Mouse (Mus musculus): ENCODE results near the gene 0610030E20Rik. TPM values are rescaled to one million over a fixed set of nuclear protein-coding genes. Genes with fewer than 3 reads are reported as not detected.
A peak's percentile ranks its signal among the peaks of the same experiment; 100 is the strongest.

0610030E20Rik gene
- polyA plus RNA-seq, 1 experiment from 2014 or later: 27.2 TPM

DNA sequence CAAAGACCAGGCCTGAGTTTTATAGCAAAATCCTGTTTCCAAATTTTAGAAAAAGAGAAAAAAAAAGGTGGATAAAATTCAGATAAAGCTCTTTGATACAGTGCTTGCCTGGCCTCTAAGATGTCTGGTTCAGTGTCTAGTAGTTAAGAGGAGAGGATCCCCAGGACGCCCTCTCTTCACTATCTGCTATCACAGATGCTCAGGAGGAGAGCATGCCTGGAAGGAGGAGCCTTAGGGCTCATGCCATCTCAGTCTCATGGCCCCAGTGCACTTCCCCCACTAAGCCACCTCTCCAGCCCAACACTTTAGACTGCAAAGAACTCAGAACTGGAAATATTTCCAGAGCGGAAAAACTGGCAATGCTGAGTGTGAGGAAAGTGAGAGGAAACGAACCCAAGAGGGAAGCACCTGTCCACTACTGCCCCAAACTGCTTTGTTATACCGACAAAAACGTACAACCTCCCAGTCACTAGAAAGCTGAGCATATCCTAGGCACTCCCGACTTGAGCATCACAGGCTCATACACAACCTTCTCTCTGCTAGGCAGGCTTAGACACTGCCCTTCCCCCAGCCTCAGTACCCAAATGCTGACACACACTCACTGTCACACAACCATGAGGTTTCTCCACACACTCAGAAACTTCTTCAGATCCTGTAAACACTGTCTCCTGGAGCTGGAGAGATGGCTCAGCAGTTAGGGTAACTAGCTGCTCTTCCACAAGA, 23.2 kb upstream of the 0610030E20Rik start:
- Histone ChIP-seq H3K27me3 (no peaks in the 10 kb centered on the region), H3K4me2 (no peak overlapping the region), H3K27ac (no peak overlapping the region), H3K9ac (no peak overlapping the region), H3K9me3 (replicated peaks) (no peaks in the 10 kb centered on the region), H3K4me1 (no peaks in the 10 kb centered on the region), H3K36me3 (ENCODE audit: poor library complexity, severe bottlenecking) (peaks cover 95% of the 10 kb centered on the region), H3K4me3 (no peak overlapping the region)
- 92% methylated on average over 6 of the region's 6 CpGs for WGBS
- no peak for ATAC-seq

DNA sequence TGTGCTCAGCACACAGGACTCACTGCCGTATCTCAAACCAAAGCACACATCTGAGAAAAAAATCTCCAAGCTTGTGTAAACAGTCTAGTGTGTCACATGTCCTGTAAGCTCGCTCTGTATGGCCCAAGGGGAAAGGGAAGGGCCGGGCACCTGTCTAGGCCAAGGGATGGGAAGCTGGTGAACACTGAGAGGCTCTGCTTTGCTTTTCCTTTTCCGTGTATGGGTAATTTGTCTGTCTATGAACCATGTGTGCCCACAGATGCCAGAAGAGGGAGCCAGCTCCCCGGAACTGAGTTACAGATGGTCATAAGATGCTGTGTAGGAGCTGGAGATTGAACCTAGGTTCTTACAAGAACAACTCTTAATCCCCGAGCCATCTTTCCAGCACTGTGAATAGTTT, 20.8 kb upstream of the 0610030E20Rik start:
- H3K9ac ChIP-seq: no peak overlapping the region
- no peak overlapping the region for H3K4me2 ChIP-seq
- ATAC-seq: no peak
- H3K9me3 ChIP-seq (replicated peaks): no peaks in the 10 kb centered on the region
- peaks cover 93% of the 10 kb centered on the region for H3K36me3 ChIP-seq (ENCODE audit: poor library complexity, severe bottlenecking)
- no peak overlapping the region for H3K27ac ChIP-seq
- no peaks in the 10 kb centered on the region for H3K27me3 ChIP-seq
- H3K4me3 ChIP-seq: no peak overlapping the region
- H3K4me1 ChIP-seq: no peaks in the 10 kb centered on the region
- 84% methylated on average over 6 of the region's 6 CpGs for WGBS

GRCm38 (mm10) chr6:72329019-72329418, 18.1 kb upstream of the 0610030E20Rik start:
- Histone ChIP-seq H3K4me1 (no peaks in the 10 kb centered on the region), H3K4me3 (no peak overlapping the region), H3K36me3 (ENCODE audit: poor library complexity, severe bottlenecking) (peaks cover 94% of the 10 kb centered on the region), H3K27me3 (no peaks in the 10 kb centered on the region), H3K4me2 (no peak overlapping the region), H3K9ac (no peak overlapping the region), H3K27ac (no peak overlapping the region), H3K9me3 (replicated peaks) (no peaks in the 10 kb centered on the region)
- WGBS: 93% methylated on average over 5 of the region's 5 CpGs
- ATAC-seq: no peak

DNA sequence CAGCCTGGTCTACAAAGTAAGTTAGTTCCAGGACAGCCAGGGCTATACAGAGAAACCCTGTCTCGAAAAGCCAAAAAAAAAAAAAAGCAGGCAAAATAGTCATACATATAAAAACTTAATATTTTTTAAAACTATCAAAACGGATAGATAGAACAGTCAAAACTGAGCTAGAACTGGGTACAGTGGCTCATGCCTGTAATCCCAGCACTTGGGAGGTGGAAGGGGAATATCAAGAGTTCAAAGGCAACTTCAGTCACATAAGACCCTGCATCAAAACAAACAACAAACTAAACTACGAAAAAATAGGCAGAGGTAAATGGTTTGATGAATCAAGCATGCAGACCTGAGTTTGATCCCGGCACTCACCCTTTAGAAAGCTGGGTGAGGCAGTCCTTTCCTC, 17.0 kb upstream of the 0610030E20Rik start:
- peaks cover 97% of the 10 kb centered on the region for H3K36me3 ChIP-seq (ENCODE audit: poor library complexity, severe bottlenecking)

GRCm38 (mm10) chr6:72333111-72333510, 14.0 kb upstream of the 0610030E20Rik start:
- no peaks in the 10 kb centered on the region for H3K9me3 ChIP-seq (replicated peaks)
- no peak overlapping the region for H3K9ac ChIP-seq
- H3K36me3 ChIP-seq (ENCODE audit: poor library complexity, severe bottlenecking): peaks cover 97% of the 10 kb centered on the region
- no peak overlapping the region for H3K27ac ChIP-seq
- WGBS: 91% methylated on average over 5 of the region's 5 CpGs
- H3K4me1 ChIP-seq: no peaks in the 10 kb centered on the region
- no peaks in the 10 kb centered on the region for H3K27me3 ChIP-seq
- no peak overlapping the region for H3K4me3 ChIP-seq
- no peak overlapping the region for H3K4me2 ChIP-seq
- ATAC-seq: no peak

More for the DNA sequence above, 17.0 kb upstream of the 0610030E20Rik start:
- no peaks in the 10 kb centered on the region for H3K9me3 ChIP-seq (replicated peaks)
- H3K27me3 ChIP-seq: no peaks in the 10 kb centered on the region
- H3K4me1 ChIP-seq: no peaks in the 10 kb centered on the region
- no peak overlapping the region for H3K9ac ChIP-seq
- no peak for ATAC-seq
- H3K27ac ChIP-seq: no peak overlapping the region
- H3K4me2 ChIP-seq: no peak overlapping the region
- no peak overlapping the region for H3K4me3 ChIP-seq
- WGBS: 92% methylated on average over 4 of the region's 4 CpGs

DNA sequence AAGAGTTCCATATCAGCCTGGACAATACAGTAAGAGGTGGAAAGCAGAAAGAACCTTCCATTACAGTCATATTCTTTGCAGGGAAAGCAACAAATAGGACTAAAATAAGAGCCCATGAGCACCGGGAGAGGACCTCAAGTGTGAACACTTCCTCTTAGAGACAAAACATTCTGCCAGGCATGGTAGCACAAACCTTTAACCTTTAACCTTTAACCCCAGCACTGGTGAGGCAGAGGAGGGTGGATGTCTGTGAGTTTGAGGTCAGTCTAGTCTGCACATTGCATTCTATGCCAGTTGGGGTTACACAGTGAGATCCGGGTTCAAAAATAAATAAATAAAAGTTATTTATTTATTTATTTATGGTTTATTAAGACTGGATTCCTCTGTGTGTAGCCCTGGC, 6.6 kb upstream of the 0610030E20Rik start:
- H3K9ac ChIP-seq: no peak overlapping the region
- H3K36me3 ChIP-seq (ENCODE audit: poor library complexity, severe bottlenecking): peaks cover 54% of the 10 kb centered on the region
- WGBS: 85% methylated on average over 2 of the region's 2 CpGs
- H3K4me1 ChIP-seq: peaks cover 18% of the 10 kb centered on the region
- H3K27ac ChIP-seq: no peak overlapping the region
- no peak overlapping the region for H3K4me3 ChIP-seq
- ATAC-seq: no peak
- H3K4me2 ChIP-seq: no peak overlapping the region
- H3K9me3 ChIP-seq (replicated peaks): no peaks in the 10 kb centered on the region
- no peaks in the 10 kb centered on the region for H3K27me3 ChIP-seq

DNA sequence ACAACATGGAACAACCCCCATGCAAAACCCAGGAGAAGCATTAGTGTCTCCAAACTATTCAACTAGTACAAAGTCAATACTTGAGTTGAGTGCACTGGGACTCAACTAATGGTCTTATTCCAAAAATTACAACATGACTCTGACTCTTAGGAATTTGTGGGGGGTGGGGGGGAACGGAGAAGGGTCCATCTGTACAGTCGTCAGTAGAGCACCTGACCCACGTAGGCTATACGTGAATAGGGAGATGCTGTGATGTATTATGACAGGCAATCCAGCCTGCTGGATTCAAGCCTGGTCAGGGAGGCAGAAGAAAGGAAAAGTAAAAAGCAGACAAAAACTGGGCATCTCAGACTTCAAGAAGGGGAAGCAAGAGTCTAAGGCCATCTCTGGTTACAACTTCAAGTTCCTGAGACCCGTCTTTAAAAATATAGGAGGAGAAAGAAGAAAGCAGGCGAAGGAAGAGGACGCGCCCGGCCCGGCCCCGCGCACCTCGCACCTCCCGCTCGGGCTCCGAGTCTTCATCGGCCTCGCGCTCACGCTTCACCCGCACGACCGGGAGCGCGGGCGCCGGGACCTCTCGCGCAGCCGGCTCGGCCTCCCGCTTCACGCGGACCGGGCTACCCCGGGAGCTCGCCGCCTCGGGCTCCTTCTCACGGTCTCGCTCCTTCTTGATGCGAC, 2.6 kb upstream of the 0610030E20Rik start:
- no peak; the same call in none of the 2 replicates for ATAC-seq
- H3K27ac ChIP-seq: no peak overlapping the region; the same call in 1 of the 2 replicates
- peaks cover 24% of the 10 kb centered on the region for H3K36me3 ChIP-seq (ENCODE audit: poor library complexity, severe bottlenecking)
- peaks cover 49% of the 10 kb centered on the region for H3K4me1 ChIP-seq
- no peaks in the 10 kb centered on the region for H3K9me3 ChIP-seq (replicated peaks)
- under 1% methylated on average over 42 of the region's 42 CpGs for WGBS
- peak overlapping the region; percentile 91 for H3K9ac ChIP-seq
- peak overlapping the region; percentile 89 for H3K4me2 ChIP-seq
- H3K4me3 ChIP-seq: peak overlapping the region; percentile 93
- no peaks in the 10 kb centered on the region for H3K27me3 ChIP-seq

- peak; percentile 87 for ATAC-seq
- H3K27ac ChIP-seq: no peak within 1 kb of the TSS; the same call in 1 of the 2 replicates
- H3K9ac ChIP-seq: peak within 1 kb of the TSS; percentile 91
- H3K27me3 ChIP-seq: no peaks in the 10 kb centered on the region
- H3K9me3 ChIP-seq (replicated peaks): no peaks in the 10 kb centered on the region
- WGBS: under 1% methylated on average over 30 of the region's 30 CpGs
- peaks cover 25% of the 10 kb centered on the region for H3K36me3 ChIP-seq (ENCODE audit: poor library complexity, severe bottlenecking)
- H3K4me1 ChIP-seq: peaks cover 51% of the 10 kb centered on the region
- peak within 1 kb of the TSS; percentile 93 for H3K4me3 ChIP-seq
- peak within 1 kb of the TSS; percentile 89 for H3K4me2 ChIP-seq
These were observed 2.0 kb upstream of the 0610030E20Rik start, which contains the start of gene Usp39 for GRCm38 (mm10) chr6:72345074-72345567. Gene Usp39 (minus strand): TSS chr6:72345184.

DNA sequence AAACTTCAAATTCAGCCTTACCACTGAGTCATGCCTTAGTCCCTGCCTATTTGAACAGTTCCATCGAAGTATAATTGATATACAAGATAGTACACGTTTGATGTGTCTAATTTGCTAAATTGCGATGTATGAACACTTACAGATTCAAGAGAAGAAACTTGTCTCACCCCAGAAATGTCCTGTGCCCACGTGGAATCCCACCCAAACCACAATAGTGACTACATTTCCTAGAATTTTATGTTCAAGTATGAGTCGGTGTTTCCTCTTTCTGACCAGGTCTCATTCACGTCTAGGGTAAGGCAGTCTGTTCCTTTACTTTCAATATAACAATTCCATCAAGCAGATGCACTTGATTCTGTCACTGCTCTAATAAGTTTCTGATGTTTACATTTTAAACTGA, 1.5 kb upstream of the 0610030E20Rik start:
- ATAC-seq: no peak
- Histone ChIP-seq H3K27me3 (no peaks in the 10 kb centered on the region), H3K4me1 (peaks cover 51% of the 10 kb centered on the region), H3K9me3 (replicated peaks) (no peaks in the 10 kb centered on the region), H3K4me2 (peak overlapping the region; percentile 89), H3K36me3 (ENCODE audit: poor library complexity, severe bottlenecking) (peaks cover 31% of the 10 kb centered on the region), H3K4me3 (peak overlapping the region; percentile 93), H3K9ac (no peak overlapping the region), H3K27ac (no peak overlapping the region)
- 53% methylated on average over 6 of the region's 6 CpGs for WGBS

DNA sequence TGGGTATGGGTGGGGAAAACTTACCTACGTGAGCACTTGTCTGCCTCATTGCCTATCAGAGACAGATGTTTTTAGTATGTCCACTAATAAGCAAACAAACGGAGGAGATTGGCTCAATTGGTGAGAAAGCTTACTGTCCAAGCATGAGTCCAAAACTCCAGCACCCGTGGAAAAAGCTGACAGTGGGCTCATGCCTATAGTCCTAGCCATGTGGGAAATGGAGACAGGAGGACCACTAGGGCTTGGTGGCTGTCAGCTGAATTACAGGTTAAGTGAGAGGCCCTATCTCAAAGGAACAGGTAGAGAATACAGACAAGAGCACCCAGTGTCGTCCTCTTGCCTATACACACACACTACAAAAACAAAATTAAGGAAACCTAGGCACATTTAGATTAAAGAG, 856 bp upstream of the 0610030E20Rik start:
- peaks cover 52% of the 10 kb centered on the region for H3K4me1 ChIP-seq
- 81% methylated on average over 4 of the region's 4 CpGs for WGBS
- H3K9ac ChIP-seq: no peak overlapping the region
- no peak overlapping the region; the same call in 1 of the 2 replicates for H3K4me2 ChIP-seq
- no peak for ATAC-seq
- peaks cover 31% of the 10 kb centered on the region for H3K36me3 ChIP-seq (ENCODE audit: poor library complexity, severe bottlenecking)
- no peak overlapping the region for H3K27ac ChIP-seq
- no peaks in the 10 kb centered on the region for H3K9me3 ChIP-seq (replicated peaks)
- 0 out of 2 replicates have a peak overlapping the region, but pooled peaks have one; percentile 87 for H3K4me3 ChIP-seq
- H3K27me3 ChIP-seq: no peaks in the 10 kb centered on the region

- whole genome bisulfite sequencing: 83% methylated on average over 10 of the region's 10 CpGs
- no peak for ATAC-seq
- Histone ChIP-seq H3K4me1 (peaks cover 51% of the 10 kb centered on the region), H3K9ac (no peak overlapping the region), H3K4me3 (peak overlapping the region; percentile 87), H3K36me3 (ENCODE audit: poor library complexity, severe bottlenecking) (peaks cover 26% of the 10 kb centered on the region), H3K4me2 (peak overlapping the region; percentile 89), H3K27ac (0 out of 2 replicates have a peak overlapping the region, but pooled peaks have one; percentile 4), H3K27me3 (no peaks in the 10 kb centered on the region), H3K9me3 (replicated peaks) (no peaks in the 10 kb centered on the region)
These were observed 1.3 kb downstream of the 0610030E20Rik start for GRCm38 (mm10) chr6:72348411-72348810.

GRCm38 (mm10) chr6:72350214-72350613, 3.1 kb downstream of the 0610030E20Rik start:
- no peaks in the 10 kb centered on the region for H3K27me3 ChIP-seq
- WGBS: 92% methylated on average over 2 of the region's 2 CpGs
- no peaks in the 10 kb centered on the region for H3K9me3 ChIP-seq (replicated peaks)
- no peak for ATAC-seq
- H3K9ac ChIP-seq: no peak overlapping the region
- no peak overlapping the region for H3K4me2 ChIP-seq
- H3K36me3 ChIP-seq (ENCODE audit: poor library complexity, severe bottlenecking): peaks cover 26% of the 10 kb centered on the region
- H3K4me3 ChIP-seq: no peak overlapping the region
- no peak overlapping the region for H3K27ac ChIP-seq
- peaks cover 47% of the 10 kb centered on the region for H3K4me1 ChIP-seq
